Mouse (Mus musculus) gastrocnemius, postnatal 36 days (tissue): ENCODE data around the gene Cntnap5b. TPM values are rescaled to one million over a fixed set of nuclear protein-coding genes. Genes with fewer than 3 reads are reported as not detected.

Experiments
- DNase-seq, 2 experiments: peaks; one replicate each; pipeline ENCODE4 v3.0.0; 2022
- intact Hi-C: fragments of 180-260 bp; cut with DNase I; formaldehyde crosslinking; loops from one replicate; pipeline ENCODE4 v1.15.1; 2025
- total RNA-seq, 2 experiments: library from RNA; stranded (reverse); gene quantifications; 2 replicates each; pipeline ENCODE4 v1.2.3; 2021

Cntnap5b gene
- total RNA-seq, 2 experiments from 2014 or later: 0.18 TPM; not detected in 1

DNA sequence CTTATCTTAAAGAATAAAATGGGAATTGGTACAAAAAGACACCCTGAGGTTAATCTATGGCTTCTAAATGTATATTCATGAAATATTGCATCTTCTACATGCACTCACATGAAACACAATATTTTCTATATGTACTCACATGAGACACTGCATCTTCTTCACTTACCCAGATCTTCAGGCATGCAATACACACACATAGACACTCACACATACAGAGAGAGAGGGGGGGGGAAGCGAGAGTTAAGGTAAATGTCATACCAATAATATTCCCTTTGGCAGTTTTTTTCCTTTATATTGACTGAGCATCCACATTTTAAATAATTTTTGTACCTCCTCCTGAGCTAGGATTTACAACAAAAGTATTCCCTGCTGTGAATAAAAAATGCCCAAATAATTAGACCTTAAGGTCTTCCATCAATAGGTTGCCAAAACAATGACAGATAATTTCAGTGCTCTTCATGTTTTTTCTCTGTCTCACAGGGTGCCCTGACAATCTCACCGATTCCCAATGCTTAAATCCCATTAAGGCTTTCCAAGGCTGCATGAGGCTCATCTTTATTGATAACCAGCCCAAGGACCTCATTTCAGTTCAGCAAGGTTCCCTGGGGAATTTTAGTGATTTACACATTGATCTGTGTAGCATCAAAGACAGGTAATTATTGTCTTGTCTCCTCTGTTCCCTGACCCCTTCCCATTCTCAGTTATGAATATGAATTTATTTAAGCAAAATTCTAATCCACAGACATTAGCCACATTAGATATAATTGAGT, 391.2 kb downstream of the Cntnap5b start:
- DNase-seq: no peak
- intact Hi-C loops: no loop called here

- no peak for DNase-seq
- intact Hi-C loops: no loop called here
Measured at GRCm38 (mm10) chr1:100171566-100171965, 399.0 kb downstream of the Cntnap5b start.

DNA sequence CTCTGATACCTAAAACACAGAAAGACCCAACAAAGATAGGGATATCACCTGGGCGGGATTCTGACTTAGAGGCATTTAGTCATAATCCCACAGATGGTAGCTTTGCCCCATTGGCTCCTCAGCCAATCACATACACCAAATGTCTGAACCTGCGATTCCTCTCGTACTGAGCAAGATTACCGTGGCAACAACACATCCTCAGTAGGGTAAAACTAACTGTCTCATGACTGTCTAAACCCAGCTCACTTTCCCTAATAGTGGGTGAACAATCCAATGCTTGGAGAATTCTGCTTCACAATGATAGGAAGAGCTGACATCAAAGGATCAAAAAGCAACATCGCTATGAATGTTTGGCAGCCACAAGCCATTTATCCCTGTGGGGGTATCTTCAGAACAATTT, 407.5 kb downstream of the Cntnap5b start:
- DNase-seq: no peak
- intact Hi-C loops: no loop called here

DNA sequence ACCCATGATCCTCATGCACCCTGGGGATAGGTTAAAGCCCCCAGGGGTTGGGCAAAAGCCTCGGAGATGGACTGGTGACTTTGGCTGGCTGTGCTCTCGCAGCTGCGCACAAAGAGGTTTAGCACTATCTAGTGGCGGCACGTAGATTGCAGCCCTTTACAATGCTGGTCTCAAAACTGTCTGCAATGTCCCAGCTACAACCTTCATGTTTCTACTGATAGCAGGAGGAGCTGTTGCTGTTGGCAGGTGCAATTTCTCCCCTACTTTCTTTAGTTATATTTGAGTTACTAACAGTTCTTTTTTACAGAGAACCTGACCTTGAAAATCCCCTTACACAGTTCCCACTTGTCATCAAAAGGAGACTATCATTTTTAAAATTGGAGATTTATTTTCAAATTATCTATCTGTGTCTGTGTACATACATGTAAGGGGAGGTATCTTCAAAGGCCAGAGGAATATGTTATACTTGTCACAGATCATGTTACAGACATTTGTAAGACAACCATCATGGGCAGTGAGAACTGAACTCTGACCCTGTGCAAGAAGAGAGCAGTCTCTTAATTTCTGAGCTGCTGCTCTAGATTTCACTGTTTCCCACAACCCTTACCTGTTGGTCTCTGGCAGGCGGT, 459.5 kb downstream of the Cntnap5b start:
- DNase-seq: no peak
- intact Hi-C loops: no loop called here

DNA sequence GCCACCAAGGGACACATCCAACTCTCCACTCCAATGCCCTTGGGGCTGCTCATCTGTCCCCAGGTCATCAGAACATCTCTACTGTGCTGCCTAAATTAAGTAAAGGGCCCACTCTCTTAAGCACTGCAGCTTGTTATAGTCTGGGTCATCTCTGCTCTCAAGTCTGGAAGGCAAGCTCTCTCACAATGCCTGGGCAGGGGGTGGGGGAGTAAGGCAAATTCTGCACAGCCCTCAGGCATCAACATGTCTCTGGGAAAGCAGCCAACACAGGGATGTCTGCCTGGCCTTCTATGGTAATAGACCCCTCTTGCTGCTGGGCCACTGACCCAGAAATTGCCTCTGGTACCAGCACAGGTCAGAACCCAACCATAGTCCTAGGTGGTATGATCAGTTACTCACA, 479.4 kb downstream of the Cntnap5b start:
- no peak for DNase-seq
- intact Hi-C loops: no loop called here

- intact Hi-C loops: no loop called here
- DNase-seq: no peak
Measured at GRCm38 (mm10) chr1:100310687-100311086, 538.1 kb downstream of the Cntnap5b start.

DNA sequence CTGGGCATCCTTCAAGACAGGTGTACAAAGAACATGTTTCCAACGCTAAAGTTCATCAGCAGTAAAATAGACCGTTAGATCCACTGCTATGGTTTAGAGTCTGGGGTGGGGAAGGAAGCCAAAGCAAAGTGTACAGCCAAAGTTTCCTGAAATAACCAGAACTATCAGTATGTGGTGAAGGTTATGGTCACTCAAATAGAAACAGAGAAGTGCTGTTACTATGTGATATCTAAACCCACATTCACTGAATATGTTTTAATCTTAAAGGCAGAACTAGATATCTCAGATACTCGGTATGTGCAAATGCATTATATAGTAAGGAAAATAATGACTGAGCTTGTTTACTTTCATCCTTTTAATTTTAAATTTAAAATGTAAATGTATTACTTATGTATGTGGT, 558.5 kb downstream of the Cntnap5b start:
- intact Hi-C loops: no loop called here
- DNase-seq: no peak

- no peak for DNase-seq
- intact Hi-C loops: no loop called here
Measured at GRCm38 (mm10) chr1:100369415-100370113, 597.0 kb downstream of the Cntnap5b start.

- no peak for DNase-seq
- intact Hi-C loops: no loop called here
Measured at GRCm38 (mm10) chr1:100386252-100386651, 613.7 kb downstream of the Cntnap5b start.

DNA sequence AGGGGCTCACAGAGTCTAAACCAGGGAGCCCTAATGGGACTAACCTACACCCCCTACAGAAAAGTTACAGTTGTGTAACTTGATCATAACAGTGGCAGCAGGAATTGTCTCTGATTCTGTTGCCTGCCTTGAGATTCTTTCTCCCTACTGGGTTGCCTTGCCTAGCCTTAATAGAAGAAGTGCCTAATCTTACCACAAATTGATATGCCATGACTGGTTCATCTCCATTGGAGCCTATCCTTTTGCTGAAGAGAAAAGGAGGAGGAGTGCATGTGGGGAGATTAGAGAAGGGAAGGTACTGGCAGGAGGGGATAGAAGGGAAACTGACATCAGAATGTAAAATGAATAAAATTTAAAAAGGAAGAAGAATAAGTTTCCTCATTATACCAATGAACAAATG, 621.5 kb downstream of the Cntnap5b start:
- intact Hi-C loops: no loop called here
- no peak for DNase-seq

DNA sequence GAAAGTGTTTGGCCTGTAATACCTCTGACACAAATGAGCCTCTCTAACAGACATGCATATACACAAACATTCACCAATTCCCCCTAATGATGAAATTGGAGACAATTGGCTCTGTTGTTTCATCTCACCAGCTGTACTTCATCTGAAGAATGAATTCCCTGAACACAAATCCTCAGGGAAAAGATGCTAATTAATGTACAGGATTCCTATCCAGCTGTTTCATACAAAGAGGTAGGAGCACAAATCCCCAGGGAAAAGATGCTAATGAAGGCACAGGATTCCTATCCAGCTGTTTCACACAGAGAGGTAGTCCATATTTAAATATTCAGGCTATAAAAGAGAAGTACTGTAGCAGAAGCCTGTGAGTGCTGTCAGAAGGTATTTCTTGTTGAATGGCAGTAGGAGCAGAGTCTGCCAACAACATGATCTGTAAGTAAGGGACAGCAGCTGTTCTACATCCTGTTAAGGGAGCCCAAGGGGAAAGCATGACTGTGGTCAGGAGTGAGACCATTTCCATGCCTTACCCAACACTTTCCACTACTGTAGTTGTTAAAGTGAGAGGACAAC, 644.2 kb downstream of the Cntnap5b start:
- intact Hi-C loops: no loop called here
- no peak for DNase-seq

DNA sequence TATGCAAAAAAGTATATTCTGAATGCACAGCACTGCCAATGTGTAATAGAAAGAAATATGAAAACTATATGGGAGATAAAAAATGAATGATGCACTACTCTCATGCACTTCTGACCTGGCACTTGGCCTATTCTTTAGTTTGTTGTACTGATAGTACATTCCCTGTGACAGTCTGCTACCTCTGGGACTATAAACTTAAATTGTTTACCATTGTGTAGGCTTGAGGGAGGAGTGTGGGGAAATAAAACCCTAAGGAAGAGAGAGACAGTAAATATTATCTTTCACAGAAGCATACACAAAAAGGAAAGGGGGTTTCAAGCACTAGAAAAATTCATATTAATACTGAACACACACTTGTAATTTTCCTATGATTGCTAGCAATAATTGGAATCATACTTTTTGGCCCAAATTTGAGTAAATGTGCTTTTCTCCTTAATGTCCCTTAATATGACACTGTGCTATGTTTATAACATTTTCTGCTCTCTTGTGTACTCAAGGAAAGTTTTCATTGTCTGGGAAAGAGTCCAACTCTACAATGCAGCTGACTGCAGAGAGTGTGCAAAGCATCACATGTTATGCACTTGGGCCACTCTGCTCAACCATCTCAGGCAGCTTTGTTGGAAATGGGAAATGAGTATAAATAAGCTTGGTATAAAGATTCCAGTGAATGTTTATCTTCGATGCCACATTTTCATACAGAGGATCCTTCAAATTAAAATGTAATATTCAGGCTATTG, 657.6 kb downstream of the Cntnap5b start:
- intact Hi-C loops: no loop called here
- no peak for DNase-seq

DNA sequence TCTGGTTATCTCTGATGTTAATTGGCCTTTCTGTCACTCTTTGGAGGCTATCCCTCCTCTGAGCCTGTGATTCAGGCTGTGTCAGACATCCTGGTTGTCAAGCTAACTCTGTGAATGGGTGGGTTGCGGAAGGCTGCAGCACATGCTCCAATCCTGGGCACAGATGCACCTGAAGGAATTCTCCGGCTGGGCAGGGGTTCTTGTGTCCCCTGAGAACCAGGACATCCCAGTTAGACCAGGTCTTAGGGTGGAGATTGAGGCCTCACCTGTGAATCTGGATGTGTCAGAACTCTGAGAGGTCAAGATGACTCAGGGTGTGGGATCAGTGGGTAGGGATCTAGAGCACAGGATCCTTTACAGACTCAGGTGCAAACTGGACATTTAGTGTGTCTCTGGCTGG, 691.3 kb downstream of the Cntnap5b start:
- DNase-seq: no peak
- intact Hi-C loops: no loop called here

- DNase-seq: no peak
- intact Hi-C loops: no loop called here
Measured at GRCm38 (mm10) chr1:100465226-100465625, 692.7 kb downstream of the Cntnap5b start.

- DNase-seq: no peak
- intact Hi-C loops: no loop called here
Measured at GRCm38 (mm10) chr1:100467595-100467994, 695.0 kb downstream of the Cntnap5b start.

DNA sequence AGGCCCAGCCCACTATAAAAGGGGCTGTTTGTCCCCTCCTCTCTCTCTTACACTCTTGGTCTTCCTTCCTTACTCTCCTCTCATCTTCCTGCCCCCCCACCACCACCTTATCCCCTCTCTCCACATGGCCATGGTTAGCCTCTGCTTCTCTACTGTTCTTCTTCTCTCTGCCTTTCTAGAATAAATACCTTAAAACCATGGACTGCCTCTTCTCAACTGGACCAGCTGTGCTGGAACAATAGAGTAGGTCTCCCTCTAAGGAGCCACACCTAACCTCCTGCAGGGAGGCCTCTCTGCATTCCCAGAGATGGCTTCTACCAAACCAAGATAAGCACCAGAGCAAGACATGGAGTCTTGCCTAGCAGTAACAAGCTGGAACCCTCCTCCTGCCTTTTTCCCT, 737.3 kb downstream of the Cntnap5b start:
- intact Hi-C loops: no loop called here
- no peak for DNase-seq
